ENCODE assay signal across 8 mouse cellular contexts in the genomic region with DNA sequence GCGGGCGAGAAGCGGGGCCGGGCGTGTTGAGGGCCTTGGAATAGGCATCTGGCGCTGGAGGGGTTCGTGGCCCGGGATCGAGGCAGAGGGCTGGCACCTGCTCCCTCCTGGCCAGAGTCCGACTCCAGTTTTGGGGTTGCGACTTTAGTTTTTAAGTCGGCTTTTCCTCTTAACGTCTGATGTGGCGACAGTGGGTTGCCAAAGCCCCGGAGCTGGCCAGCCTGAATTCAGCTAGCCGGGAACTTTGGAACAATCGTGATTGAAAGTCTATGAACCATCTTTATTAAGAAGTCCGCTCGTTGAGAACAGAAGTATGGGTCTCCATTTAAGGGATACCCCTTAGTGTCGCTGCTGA. TPM values are rescaled to one million over a fixed set of nuclear protein-coding genes. Genes with fewer than 3 reads are reported as not detected.
DNase-seq lines count a peak whose midpoint lies in the region; ATAC-seq and TF ChIP-seq lines count a peak whose summit lies in the region.

No protein-coding gene starts in this region.

- H3K79me3 ChIP-seq in C2C12 (ENCODE audit: low read depth) = no peaks in the 10 kb centered on the region

- no peak for TF ChIP-seq EP300 in liver, embryonic 14.5 days (IDR thresholded peaks at IDR 0.05; ENCODE audit: low read depth)

- H3K36me3 ChIP-seq in heart, embryonic 10.5 days = peaks cover 20% of the 10 kb centered on the region; the same call in 1 of the 2 replicates
- H3K36me3 ChIP-seq in C2C12 (ENCODE audit: control insufficient read depth, insufficient read depth) = no peaks in the 10 kb centered on the region
- peaks cover 26% of the 10 kb centered on the region for H3K36me3 ChIP-seq in forebrain, embryonic 13.5 days (ENCODE audit: poor library complexity, severe bottlenecking)
- H3K36me3 ChIP-seq in liver, embryonic 14.5 days (replicated peaks; ENCODE audit: control insufficient read depth, insufficient read depth, low read depth) = peaks cover 18% of the 10 kb centered on the region

- H3ac ChIP-seq in C2C12 (ENCODE audit: control insufficient read depth, insufficient read length, low read depth) = peak overlapping the region; percentile 79

- peaks cover 11% of the 10 kb centered on the region for H3K27me3 ChIP-seq in heart, embryonic 10.5 days (ENCODE audit: insufficient read depth, poor library complexity, severe bottlenecking)
- H3K27me3 ChIP-seq in C2C12 (ENCODE audit: control insufficient read depth, insufficient read depth, insufficient read length) = no peaks in the 10 kb centered on the region
- peaks cover 9% of the 10 kb centered on the region for H3K27me3 ChIP-seq in forebrain, embryonic 13.5 days
- no peaks in the 10 kb centered on the region for H3K27me3 ChIP-seq in liver, embryonic 14.5 days (ENCODE audit: control insufficient read depth, insufficient read depth, low read length)

- intact Hi-C loops in heart, postnatal 36 days (cut with DNase I) = loop anchor here (2.0 to 5.0 kb wide), 2 partner anchors 36 to 87 kb away; a partner anchor contains a TSS

- no peak for ATAC-seq in forebrain, embryonic 13.5 days
- ATAC-seq in liver, embryonic 14.5 days (ENCODE audit: insufficient read depth) = no peak

- H3K27ac ChIP-seq in heart, embryonic 10.5 days = peak overlapping the region; percentile 96
- no peak overlapping the region for H3K27ac ChIP-seq in forebrain, embryonic 13.5 days
- H3K27ac ChIP-seq in liver, embryonic 14.5 days = peak overlapping the region; percentile 63

- peak overlapping the region; percentile 75 for H3K9ac ChIP-seq in forebrain, embryonic 13.5 days
- peak overlapping the region; percentile 86 for H3K9ac ChIP-seq in liver, embryonic 14.5 days (replicated peaks)

- no peak for TF ChIP-seq CTCF in C2C12 (IDR thresholded peaks at IDR 0.05; ENCODE audit: control insufficient read depth, insufficient read depth, insufficient read length)
- TF ChIP-seq CTCF in liver, embryonic 14.5 days (IDR thresholded peaks at IDR 0.05; ENCODE audit: low read depth) = no peak

- H3K4me1 ChIP-seq in heart, embryonic 10.5 days = peaks cover 21% of the 10 kb centered on the region
- peaks cover 23% of the 10 kb centered on the region for H3K4me1 ChIP-seq in forebrain, embryonic 13.5 days
- peaks cover 18 to 21% of the 10 kb centered on the region in 2 experiments for H3K4me1 ChIP-seq in liver, embryonic 14.5 days (replicated peaks; ENCODE audit: control insufficient read depth in 2 of 2, insufficient read depth in 2 of 2, low read length in 1 of 2)

- peaks cover 19% of the 10 kb centered on the region for H3K79me2 ChIP-seq in C2C12 (ENCODE audit: control insufficient read depth, insufficient read depth)

- 1% methylated on average over 20 of the region's 20 CpGs for WGBS in heart, embryonic 10.5 days
- 2% methylated on average over 20 of the region's 20 CpGs for WGBS in forebrain, embryonic 13.5 days
- 1% methylated on average over 20 of the region's 20 CpGs for WGBS in liver, embryonic 14.5 days (ENCODE audit: insufficient replicate concordance)

- no peak for DNase-seq in heart, embryonic 10.5 days (ENCODE audit: low spot score)
- DNase-seq in heart, postnatal 36 days = no peak
- no peak for DNase-seq in liver, embryonic 14.5 days (ENCODE audit: low read depth in 3 of 3, low spot score in 3 of 3)
- DNase-seq in retina, embryonic 14.5 days (ENCODE audit: low spot score) = no peak
- no peak for DNase-seq in thymus, postnatal 10 days (ENCODE audit: low spot score in 2 of 2)
- DNase-seq in adrenal gland, postnatal 14 days = no peak

- peak overlapping the region; percentile 89 for H3K4me2 ChIP-seq in forebrain, embryonic 13.5 days
- peak overlapping the region; percentile 89 for H3K4me2 ChIP-seq in liver, embryonic 14.5 days (ENCODE audit: low read depth)

- H3K4me3 ChIP-seq in heart, embryonic 10.5 days = peak overlapping the region; percentile 85
- peak overlapping the region; percentile 56 for H3K4me3 ChIP-seq in C2C12 (ENCODE audit: insufficient read depth, poor library complexity, severe bottlenecking)
- peak overlapping the region; percentile 70 for H3K4me3 ChIP-seq in forebrain, embryonic 13.5 days
- peak overlapping the region; percentile 71 to 75 for H3K4me3 ChIP-seq in liver, embryonic 14.5 days (ENCODE audit: insufficient read depth in 1 of 2, low read depth in 2 of 2, low read length in 2 of 2)

- H3K9me3 ChIP-seq in heart, embryonic 10.5 days = no peaks in the 10 kb centered on the region
- no peaks in the 10 kb centered on the region for H3K9me3 ChIP-seq in forebrain, embryonic 13.5 days (replicated peaks)
- no peaks in the 10 kb centered on the region for H3K9me3 ChIP-seq in liver, embryonic 14.5 days (ENCODE audit: control insufficient read depth, low read length)

TF ChIP-seq in C2C12, 6 proteins besides CTCF, POLR2A, EP300 and RAD21:
- TF ChIP-seq MYOG (IDR thresholded peaks at IDR 0.05; ENCODE audit: control insufficient read depth, extremely low read depth, insufficient read length) (no peak), FOSL1 (IDR thresholded peaks at IDR 0.05; ENCODE audit: insufficient read depth, low read length, poor library complexity, severe bottlenecking) (no peak), USF1 (IDR thresholded peaks at IDR 0.05; ENCODE audit: low read depth) (no peak), MYOD1 (IDR thresholded peaks at IDR 0.05; ENCODE audit: control insufficient read depth, insufficient read length, low read depth) (no peak), MAX (IDR thresholded peaks at IDR 0.05) (no peak), CEBPB (IDR thresholded peaks at IDR 0.05; ENCODE audit: low read depth) (no peak)

RNA-seq across cellular contexts. Expression of a gene that starts 0.6 kb away (rescaled TPM):
- 31.4 and 37.8 TPM in 2 replicates for polyA plus RNA-seq in heart, embryonic 10.5 days (2016; fragmentation: Nextera tagmentation; extraction: Ambion mirVana)
- 10 to 100 TPM; 72.0 to 76.5 TPM for total RNA-seq in heart, postnatal 36 days (2021)
- polyA plus RNA-seq in C2C12 (2012; fragmentation: generic; extraction: Trizol) = 5.5 TPM
- polyA plus RNA-seq in forebrain, embryonic 13.5 days (2015; fragmentation: Nextera tagmentation; extraction: Ambion mirVana) = 16.0 and 16.8 TPM in 2 replicates
- polyA plus RNA-seq in liver, embryonic 14.5 days (2012; rRNA removed) = 18.6 and 24.0 TPM in 2 replicates
- 37.2 and 40.1 TPM in 2 replicates for polyA plus RNA-seq in liver, embryonic 14.5 days (2014; fragmentation: Nextera tagmentation; extraction: Ambion mirVana)
- total RNA-seq in adrenal gland, postnatal 14 days (2021) = 40.6 and 43.0 TPM in 2 replicates

RNA-seq across cellular contexts. Expression of a gene that starts 10.8 kb away (rescaled TPM):
- 38.9 and 49.0 TPM in 2 replicates for polyA plus RNA-seq in heart, embryonic 10.5 days (2016; fragmentation: Nextera tagmentation; extraction: Ambion mirVana)
- 100 to 1,000 TPM; 102 to 104 TPM for total RNA-seq in heart, postnatal 36 days (2021)
- 30.4 TPM for polyA plus RNA-seq in C2C12 (2012; fragmentation: generic; extraction: Trizol)
- 36.7 and 37.1 TPM in 2 replicates for polyA plus RNA-seq in forebrain, embryonic 13.5 days (2015; fragmentation: Nextera tagmentation; extraction: Ambion mirVana)
- polyA plus RNA-seq in liver, embryonic 14.5 days (2012; rRNA removed) = 49.8 and 65.9 TPM in 2 replicates
- 109 and 120 TPM in 2 replicates for polyA plus RNA-seq in liver, embryonic 14.5 days (2014; fragmentation: Nextera tagmentation; extraction: Ambion mirVana)
- total RNA-seq in adrenal gland, postnatal 14 days (2021) = 122 and 150 TPM in 2 replicates

RNA-seq across cellular contexts. Expression of a gene that starts 15.0 kb away (rescaled TPM):
- polyA plus RNA-seq in heart, embryonic 10.5 days (2016; fragmentation: Nextera tagmentation; extraction: Ambion mirVana) = 0.21 and 0.85 TPM in 2 replicates
- total RNA-seq in heart, postnatal 36 days (2021) = 1 to 10 TPM; 7.7 to 8.8 TPM
- 0.06 TPM for polyA plus RNA-seq in C2C12 (2012; fragmentation: generic; extraction: Trizol)
- polyA plus RNA-seq in forebrain, embryonic 13.5 days (2015; fragmentation: Nextera tagmentation; extraction: Ambion mirVana) = 0.17 and 0.25 TPM in 2 replicates
- 3.4 and 4.3 TPM in 2 replicates for polyA plus RNA-seq in liver, embryonic 14.5 days (2012; rRNA removed)
- 4.7 and 6.3 TPM in 2 replicates for polyA plus RNA-seq in liver, embryonic 14.5 days (2014; fragmentation: Nextera tagmentation; extraction: Ambion mirVana)
- 1.2 and 12.2 TPM in 2 replicates for total RNA-seq in adrenal gland, postnatal 14 days (2021)

RNA-seq across cellular contexts. Expression of a gene that starts 35.4 kb away (rescaled TPM):
- 59.1 and 71.0 TPM in 2 replicates for polyA plus RNA-seq in heart, embryonic 10.5 days (2016; fragmentation: Nextera tagmentation; extraction: Ambion mirVana)
- total RNA-seq in heart, postnatal 36 days (2021) = 10 to 100 TPM; 20.0 to 22.4 TPM
- 66.5 TPM for polyA plus RNA-seq in C2C12 (2012; fragmentation: generic; extraction: Trizol)
- polyA plus RNA-seq in forebrain, embryonic 13.5 days (2015; fragmentation: Nextera tagmentation; extraction: Ambion mirVana) = 68.5 and 76.9 TPM in 2 replicates
- 30.8 and 33.1 TPM in 2 replicates for polyA plus RNA-seq in liver, embryonic 14.5 days (2012; rRNA removed)
- 76.7 and 80.1 TPM in 2 replicates for polyA plus RNA-seq in liver, embryonic 14.5 days (2014; fragmentation: Nextera tagmentation; extraction: Ambion mirVana)
- 39.5 and 48.8 TPM in 2 replicates for total RNA-seq in adrenal gland, postnatal 14 days (2021)

RNA-seq across cellular contexts. Expression of a gene that starts 35.7 kb away (rescaled TPM):
- 31.1 and 36.1 TPM in 2 replicates for polyA plus RNA-seq in heart, embryonic 10.5 days (2016; fragmentation: Nextera tagmentation; extraction: Ambion mirVana)
- total RNA-seq in heart, postnatal 36 days (2021) = 10 to 100 TPM; 26.3 to 28.0 TPM
- polyA plus RNA-seq in C2C12 (2012; fragmentation: generic; extraction: Trizol) = 37.0 TPM
- polyA plus RNA-seq in forebrain, embryonic 13.5 days (2015; fragmentation: Nextera tagmentation; extraction: Ambion mirVana) = 64.3 and 67.4 TPM in 2 replicates
- polyA plus RNA-seq in liver, embryonic 14.5 days (2012; rRNA removed) = 26.3 and 28.4 TPM in 2 replicates
- 37.5 and 40.2 TPM in 2 replicates for polyA plus RNA-seq in liver, embryonic 14.5 days (2014; fragmentation: Nextera tagmentation; extraction: Ambion mirVana)
- total RNA-seq in adrenal gland, postnatal 14 days (2021) = 30.2 and 34.6 TPM in 2 replicates
